Mouse (Mus musculus) cerebellum, adult 2 months (tissue): Measurements from ENCODE around the gene Otx1. TPM values are rescaled to one million over a fixed set of nuclear protein-coding genes. Genes with fewer than 3 reads are reported as not detected.

ENCODE experiments used
- DNase-seq, 2 experiments: peaks; one replicate each; pipeline ENCODE4 v3.0.0; 2021
- H3K27ac ChIP-seq: fragments of 200-500 bp; 2 replicates; pipeline ENCODE4 v1.5.1; 2012; ENCODE audit warnings: low read length, control low read depth, inconsistent platforms; ENCODE audit not compliant: insufficient read depth
- H3K27me3 ChIP-seq: fragments of 200-500 bp; 2 replicates; pipeline ENCODE4 v1.6.1; 2012; ENCODE audit warnings: inconsistent platforms, mild to moderate bottlenecking, low read length, moderate library complexity; ENCODE audit not compliant: control insufficient read depth, insufficient read depth
- H3K4me1 ChIP-seq: fragments of 200-500 bp; 2 replicates; pipeline ENCODE4 v1.6.1; 2011; ENCODE audit warnings: low read length; ENCODE audit not compliant: control insufficient read depth, insufficient read depth
- H3K4me3 ChIP-seq: fragments of 200-500 bp; replicated peaks from 2 replicates; pipeline ENCODE3; 2011; ENCODE audit warnings: mild to moderate bottlenecking, low read depth, low read length, control low read depth; ENCODE audit not compliant: insufficient read depth
- CTCF ChIP-seq: fragments of 200-500 bp; IDR thresholded peaks from 2 replicates; pipeline ENCODE4 v1.5.1; 2011; ENCODE audit warnings: low read depth, mild to moderate bottlenecking, control low read depth, low read length, moderate library complexity, borderline replicate concordance; ENCODE audit not compliant: insufficient read depth
- POLR2A ChIP-seq: fragments of 200-500 bp; IDR thresholded peaks from 2 replicates; pipeline ENCODE4 v1.6.1; 2011; ENCODE audit warnings: low read length, control low read depth, borderline replicate concordance; ENCODE audit not compliant: insufficient read depth
- WGBS: fragments of 180-500 bp; shearing (Covaris S2); methylation state at CpG from one replicate; pipeline ENCODE4 v1.1.7; 2018; 5-methylcytosine and 5-hydroxymethylcytosine counted together
- polyA plus RNA-seq: library from polyadenylated mRNA; depleted of rRNA; stranded (reverse); fragments of >200 nt; gene quantifications from 2 replicates; pipeline ENCODE4 v1.2.3, GENCODE M21; 2012

The Otx1 gene
- polyA plus RNA-seq, 1 experiment: 0.21 TPM

DNA sequence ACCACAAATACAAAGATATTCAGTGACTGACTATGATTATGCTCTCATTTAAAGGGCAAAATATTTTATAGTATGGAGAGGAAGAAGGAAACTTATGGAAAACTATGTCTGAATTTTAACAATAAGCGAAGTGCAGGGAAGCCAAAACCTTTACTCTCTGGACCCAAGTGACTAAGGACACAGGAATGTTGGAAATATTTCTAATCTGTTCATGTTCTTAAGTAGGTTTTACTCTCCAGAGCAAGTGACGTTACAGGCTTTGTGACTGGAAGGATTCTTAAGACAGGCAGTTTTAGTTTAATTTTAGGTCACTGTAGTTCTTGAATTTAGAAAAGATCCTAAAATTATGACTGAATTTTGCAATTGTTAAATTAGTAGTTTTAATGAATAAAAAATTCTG lies 6.1 kb upstream of the Otx1 start:
- H3K4me3 ChIP-seq: no peak overlapping the region
- H3K27ac ChIP-seq: no peak overlapping the region
- no peaks in the 10 kb centered on the region for H3K4me1 ChIP-seq
- WGBS: 94% methylated on average over 2 of the region's 2 CpGs
- TF ChIP-seq CTCF (no peak), POLR2A (no peak)
- H3K27me3 ChIP-seq: no peaks in the 10 kb centered on the region; the same call in 1 of the 2 replicates
- DNase-seq: no peak

DNA sequence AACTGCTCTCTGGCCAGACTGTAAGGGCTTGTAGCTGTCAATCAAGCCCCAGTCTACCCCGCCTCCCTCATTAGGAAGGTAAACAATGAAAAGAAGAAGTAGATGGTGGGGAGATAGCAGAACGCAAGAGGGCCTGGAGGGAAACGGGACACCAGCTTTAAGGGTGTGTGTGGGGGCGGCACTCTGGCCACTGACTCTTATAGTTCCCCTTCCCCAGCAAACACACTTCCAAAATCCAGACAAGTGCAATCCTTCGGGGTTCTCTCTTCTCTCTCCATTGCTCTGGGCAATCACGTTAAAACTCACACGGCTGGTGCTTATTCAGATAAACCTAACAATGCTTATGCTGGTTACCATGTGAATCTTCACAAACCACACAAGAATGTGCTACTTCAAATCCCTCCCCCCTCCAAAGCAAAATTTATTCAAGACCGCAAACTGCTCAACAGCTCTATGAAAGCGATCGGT lies 5.5 kb upstream of the Otx1 start:
- Histone ChIP-seq H3K4me3 (no peak overlapping the region), H3K27ac (no peak overlapping the region)

DNA sequence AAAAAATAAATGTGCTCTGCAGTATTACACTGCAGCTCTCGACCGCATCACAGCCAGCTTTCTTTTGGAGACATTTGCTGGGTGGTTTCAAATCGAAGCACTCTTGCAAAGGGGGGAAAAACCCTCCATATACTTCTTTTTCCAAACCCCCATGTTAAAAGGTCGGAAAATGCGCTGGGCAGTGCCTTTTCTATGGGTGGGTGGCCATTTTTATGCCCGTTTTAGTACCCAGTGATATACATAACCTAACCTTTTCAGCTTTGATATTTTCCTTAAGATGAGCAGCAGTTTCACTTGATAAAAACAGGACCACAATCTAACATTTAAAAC lies 5.0 kb upstream of the Otx1 start:
- Histone ChIP-seq H3K27ac (no peak overlapping the region), H3K4me3 (no peak overlapping the region), H3K4me1 (no peaks in the 10 kb centered on the region), H3K27me3 (peaks cover 5% of the 10 kb centered on the region; the same call in 1 of the 2 replicates)
- TF ChIP-seq POLR2A: no peak
- TF ChIP-seq CTCF: no peak
- 59% methylated on average over 6 of the region's 6 CpGs for WGBS
- no peak for DNase-seq

More for the DNA sequence above, 5.5 kb upstream of the Otx1 start:
- H3K27me3 ChIP-seq: peaks cover 4% of the 10 kb centered on the region; the same call in 1 of the 2 replicates
- H3K4me1 ChIP-seq: no peaks in the 10 kb centered on the region
- no peak for TF ChIP-seq CTCF
- no peak for TF ChIP-seq POLR2A
- no peak for DNase-seq
- WGBS: 69% methylated on average over 10 of the region's 10 CpGs

DNA sequence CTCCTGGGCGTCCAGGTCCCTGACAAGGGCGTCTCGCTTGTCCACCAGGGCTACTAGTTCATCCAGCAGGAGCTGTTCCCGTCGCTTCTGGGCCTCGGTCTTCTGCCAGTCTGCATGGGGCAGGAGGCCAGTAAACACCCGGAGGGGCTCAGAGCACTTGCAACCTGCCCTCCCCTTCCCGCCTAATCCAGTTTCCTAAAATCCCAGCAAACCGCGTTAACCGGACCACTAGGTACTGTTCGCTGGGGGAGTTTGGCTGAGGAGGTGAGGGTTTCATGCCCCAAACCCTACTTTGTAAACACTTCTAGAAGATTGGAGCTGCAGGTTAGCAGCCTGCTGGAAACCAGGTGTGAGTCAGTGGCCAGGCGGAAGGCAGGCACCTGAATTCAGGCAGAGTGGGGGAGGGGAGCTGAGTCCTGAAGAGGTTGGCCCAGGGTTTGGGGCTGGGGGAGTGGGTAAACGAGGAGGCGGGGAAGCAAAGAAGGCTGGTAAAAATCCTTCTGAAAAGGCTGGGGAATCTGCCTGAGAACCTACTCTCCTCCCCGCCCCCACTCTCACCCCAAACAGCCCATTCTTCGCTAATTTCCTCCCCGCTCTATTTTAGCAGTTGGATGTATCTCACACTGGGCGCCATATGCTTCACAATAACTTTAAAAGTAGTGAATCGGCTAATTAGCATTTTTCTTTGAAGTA lies 4.5 kb upstream of the Otx1 start:
- Histone ChIP-seq H3K27ac (no peak overlapping the region), H3K4me1 (no peaks in the 10 kb centered on the region), H3K27me3 (peaks cover 5% of the 10 kb centered on the region; the same call in 1 of the 2 replicates), H3K4me3 (no peak overlapping the region)
- 61% methylated on average over 20 of the region's 20 CpGs for WGBS
- no peak for TF ChIP-seq POLR2A
- no peak for TF ChIP-seq CTCF
- DNase-seq: peak in 1 of 2 experiments; percentile 16

DNA sequence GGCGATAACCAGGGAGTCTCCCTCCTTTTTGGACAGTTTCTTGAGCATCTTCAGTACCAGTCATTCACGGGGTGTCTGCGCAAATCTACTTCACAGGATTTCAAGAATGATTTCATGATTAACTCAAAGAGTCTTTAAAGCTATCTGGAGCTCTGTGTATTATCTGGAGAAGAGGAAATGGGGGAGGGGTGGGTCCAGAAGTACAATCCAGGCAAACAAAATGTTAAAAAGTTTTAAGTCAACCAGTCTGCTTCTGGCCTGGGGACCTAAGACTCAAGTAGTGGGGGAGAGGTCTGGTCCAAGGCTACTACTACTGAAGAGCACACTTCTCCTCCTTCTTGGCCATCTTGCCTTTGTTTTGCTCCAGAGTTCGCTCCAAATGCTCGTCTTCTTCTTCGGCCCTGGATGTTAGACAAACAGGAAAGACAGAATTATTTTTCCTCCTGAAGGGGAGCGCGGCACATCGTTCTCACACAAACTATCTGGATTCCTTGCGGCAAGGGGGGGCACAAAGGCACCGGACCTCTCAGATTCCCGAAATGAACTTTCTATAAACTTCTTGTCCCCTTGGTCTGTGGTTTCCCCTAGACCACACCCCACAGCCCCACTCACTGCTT lies 3.9 kb upstream of the Otx1 start:
- Histone ChIP-seq H3K27me3 (peaks cover 9% of the 10 kb centered on the region; the same call in 1 of the 2 replicates), H3K4me1 (no peaks in the 10 kb centered on the region), H3K27ac (no peak overlapping the region), H3K4me3 (no peak overlapping the region)
- DNase-seq: no peak
- WGBS: 90% methylated on average over 12 of the region's 12 CpGs
- no peak for TF ChIP-seq POLR2A

DNA sequence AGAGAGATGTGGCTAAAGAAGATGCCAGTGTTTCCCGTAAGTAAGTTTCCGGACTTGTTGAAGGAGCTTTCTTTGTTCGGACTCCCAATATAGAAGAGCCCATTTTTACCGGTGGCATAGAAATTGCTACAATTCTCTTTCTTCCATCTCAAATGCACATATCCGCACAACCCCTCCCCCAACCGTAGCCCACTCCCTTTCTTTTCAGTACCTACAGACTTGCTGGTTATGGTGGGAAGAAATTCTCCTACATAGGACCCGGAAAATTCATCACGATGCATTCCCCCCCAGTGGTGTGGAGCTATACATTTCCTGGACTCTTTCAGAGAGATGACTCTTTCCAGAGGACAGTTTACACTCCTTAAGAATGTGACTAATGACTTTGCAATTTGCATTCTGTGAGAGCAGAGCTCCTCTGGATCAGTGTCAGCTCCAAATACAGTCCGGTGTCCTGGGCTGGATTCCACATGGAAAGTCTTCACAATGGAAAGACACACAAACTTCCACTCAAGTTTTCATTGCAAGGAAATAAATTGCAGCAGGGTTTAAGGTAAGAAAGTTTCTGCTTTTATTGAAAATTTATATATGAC lies 2.7 kb upstream of the Otx1 start:
- TF ChIP-seq POLR2A: no peak
- no peak for TF ChIP-seq CTCF
- 95% methylated on average over 9 of the region's 9 CpGs for WGBS
- no peak for DNase-seq
- Histone ChIP-seq H3K4me1 (no peaks in the 10 kb centered on the region), H3K27ac (no peak overlapping the region), H3K4me3 (no peak overlapping the region), H3K27me3 (peaks cover 15% of the 10 kb centered on the region; the same call in 1 of the 2 replicates)

DNA sequence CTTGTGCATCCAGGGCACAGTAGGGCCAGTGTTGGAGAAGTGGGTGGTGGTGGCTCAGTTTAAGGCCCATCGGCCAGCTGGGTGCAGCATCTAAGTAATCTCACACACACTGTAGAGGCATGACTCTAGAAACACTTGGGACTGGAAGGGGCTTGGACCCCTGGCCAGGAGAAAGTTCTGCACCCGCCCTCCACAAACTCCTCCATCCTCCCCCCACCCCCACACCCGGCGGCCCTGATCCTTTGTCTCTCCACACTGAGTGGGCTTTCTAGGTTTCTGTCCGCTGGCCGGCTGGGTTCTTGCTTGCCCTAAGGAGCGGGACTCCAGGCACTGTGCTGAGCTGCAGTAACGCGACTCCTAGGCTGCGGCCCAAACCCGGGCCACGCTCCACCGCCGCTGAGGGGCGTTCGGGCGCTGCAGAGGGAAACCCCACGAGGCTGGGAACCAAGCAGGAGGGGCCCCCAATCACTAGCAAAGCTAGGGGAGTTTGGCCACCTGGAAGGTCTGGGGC lies 1.7 kb upstream of the Otx1 start:
- Histone ChIP-seq H3K4me1 (no peaks in the 10 kb centered on the region), H3K27me3 (peaks cover 15% of the 10 kb centered on the region; the same call in 1 of the 2 replicates), H3K27ac (no peak overlapping the region), H3K4me3 (no peak overlapping the region)
- TF ChIP-seq POLR2A (no peak), CTCF (no peak)
- 41% methylated on average over 18 of the region's 18 CpGs for WGBS
- peak in 1 of 2 experiments; percentile 18 for DNase-seq

DNA sequence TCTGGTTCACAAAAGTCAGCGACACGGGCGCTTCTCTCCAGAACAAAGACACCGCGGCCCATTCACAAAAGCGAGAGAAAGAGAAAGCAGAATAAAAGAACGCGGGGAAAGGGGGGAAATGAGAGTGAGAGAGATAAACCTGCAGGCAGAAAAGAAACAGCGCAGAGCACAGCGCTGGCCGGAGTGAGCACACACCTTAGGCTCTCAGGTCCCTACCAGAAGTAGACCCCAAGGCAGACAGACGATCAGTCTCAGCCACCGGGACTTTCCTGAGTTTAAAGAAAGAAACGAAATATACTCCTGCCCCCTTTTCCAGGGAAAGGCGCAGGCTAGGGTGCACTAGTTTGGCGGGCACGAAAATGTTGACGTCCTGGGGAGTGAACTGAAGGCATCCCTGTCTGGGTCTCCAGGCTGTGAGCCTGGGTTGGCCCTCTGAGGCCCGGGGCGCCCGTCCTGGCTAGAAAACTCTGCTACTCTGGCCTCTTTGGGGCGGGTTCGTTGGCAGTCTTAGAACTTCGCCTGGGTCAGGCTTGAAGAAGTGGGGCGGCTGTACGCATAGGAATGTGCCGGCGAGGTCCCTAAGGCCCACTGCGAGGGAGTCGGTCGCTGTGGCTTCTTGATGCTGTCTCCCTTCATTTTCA lies 764 bp upstream of the Otx1 start:
- TF ChIP-seq POLR2A: no peak
- no peak for TF ChIP-seq CTCF
- peaks cover 15% of the 10 kb centered on the region; the same call in 1 of the 2 replicates for H3K27me3 ChIP-seq
- peak in 1 of 2 experiments; percentile 37 for DNase-seq
- WGBS: 6% methylated on average over 31 of the region's 31 CpGs
- H3K27ac ChIP-seq: no peak overlapping the region
- H3K4me1 ChIP-seq: no peaks in the 10 kb centered on the region
- H3K4me3 ChIP-seq: no peak overlapping the region
